Mouse (Mus musculus) hindbrain, postnatal 0 days (tissue): ENCODE results near the gene Plxnb1. TPM values are rescaled to one million over a fixed set of nuclear protein-coding genes. Genes with fewer than 3 reads are reported as not detected.

Experiments used
- ATAC-seq: fragments of 200-750 bp; cut with Nextera tagmentation; 2 replicates; pipeline ENCODE4 v1.8.0; 2017; ENCODE audit warnings: mild to moderate bottlenecking, moderate TSS enrichment, moderate library complexity
- DNase-seq: peaks from one replicate; pipeline ENCODE4 v3.0.0-alpha.2; 2015; ENCODE audit warnings: low spot score
- H3K27ac ChIP-seq: fragments of 300-500 bp; sonication (generic); 2 replicates; pipeline ENCODE4 v1.5.1; 2014; ENCODE audit warnings: mild to moderate bottlenecking
- H3K27me3 ChIP-seq: fragments of 300-500 bp; sonication (generic); 2 replicates; pipeline ENCODE4 v1.6.1; 2014; ENCODE audit warnings: low read length, mixed read lengths; ENCODE audit not compliant: insufficient read depth
- H3K36me3 ChIP-seq: fragments of 300-500 bp; sonication (generic); 2 replicates; pipeline ENCODE4 v1.6.1; 2014; ENCODE audit warnings: low read length, mixed read lengths; ENCODE audit not compliant: insufficient read depth
- H3K4me1 ChIP-seq: fragments of 300-500 bp; sonication (generic); 2 replicates; pipeline ENCODE4 v1.6.1; 2014; ENCODE audit warnings: antibody characterized with exemption, low read length, mixed read lengths; ENCODE audit not compliant: insufficient read depth
- H3K4me2 ChIP-seq: fragments of 300-500 bp; sonication (generic); 2 replicates; pipeline ENCODE4 v1.6.1; 2014; ENCODE audit warnings: low read depth, mild to moderate bottlenecking, low read length, moderate library complexity, mixed read lengths
- H3K4me3 ChIP-seq: fragments of 300-500 bp; sonication (generic); 2 replicates; pipeline ENCODE4 v1.5.1; 2014; ENCODE audit warnings: low read length
- H3K9ac ChIP-seq: fragments of 300-500 bp; sonication (generic); replicated peaks from 2 replicates; pipeline ENCODE4 v1.6.1; 2014; ENCODE audit warnings: mild to moderate bottlenecking, low read length, moderate library complexity, mixed read lengths
- H3K9me3 ChIP-seq: fragments of 300-500 bp; sonication (generic); 2 replicates; pipeline ENCODE4 v1.6.1; 2016; ENCODE audit warnings: low read length, mixed read lengths
- CTCF ChIP-seq: IDR thresholded peaks from 2 replicates; pipeline ENCODE4 v1.5.1; 2016; ENCODE audit warnings: antibody characterized with exemption, control low read depth, low read depth
- WGBS: fragments of 180-500 bp; shearing (Covaris S2); extraction: QIAGEN DNeasy Blood & Tissue Kit; methylation state at CpG from one replicate; pipeline ENCODE4 v1.1.7; 2014; 5-methylcytosine and 5-hydroxymethylcytosine counted together
- polyA plus RNA-seq: library from polyadenylated mRNA; unstranded; fragments of >200 nt; fragmentation: Nextera tagmentation; extraction: Ambion mirVana; gene quantifications from 2 replicates; pipeline ENCODE4 v1.2.1, GENCODE M21; 2015
- total RNA-seq: library from RNA; depleted of rRNA; stranded (reverse); fragments of >200 nt; gene quantifications from 2 replicates; pipeline ENCODE4 v1.2.3, GENCODE M21; 2014

Gene Plxnb1
- total and polyA plus RNA-seq, 2 experiments from 2014 or later: 11.2 to 82.3 TPM

- no peaks in the 10 kb centered on the region for H3K9me3 ChIP-seq
- H3K36me3 ChIP-seq: peaks cover 97% of the 10 kb centered on the region
- no peak overlapping the region for H3K27ac ChIP-seq
- no peaks in the 10 kb centered on the region for H3K4me1 ChIP-seq
- no peak overlapping the region for H3K4me2 ChIP-seq
- H3K27me3 ChIP-seq: no peaks in the 10 kb centered on the region
- TF ChIP-seq CTCF: no peak
- DNase-seq (no peak), ATAC-seq (no peak)
- 95% methylated on average over 11 of the region's 11 CpGs for WGBS
- no peak overlapping the region for H3K4me3 ChIP-seq
- no peak overlapping the region for H3K9ac ChIP-seq
These were observed 19.1 kb downstream of the Plxnb1 start for GRCm38 (mm10) chr9:109114276-109114675.

DNA sequence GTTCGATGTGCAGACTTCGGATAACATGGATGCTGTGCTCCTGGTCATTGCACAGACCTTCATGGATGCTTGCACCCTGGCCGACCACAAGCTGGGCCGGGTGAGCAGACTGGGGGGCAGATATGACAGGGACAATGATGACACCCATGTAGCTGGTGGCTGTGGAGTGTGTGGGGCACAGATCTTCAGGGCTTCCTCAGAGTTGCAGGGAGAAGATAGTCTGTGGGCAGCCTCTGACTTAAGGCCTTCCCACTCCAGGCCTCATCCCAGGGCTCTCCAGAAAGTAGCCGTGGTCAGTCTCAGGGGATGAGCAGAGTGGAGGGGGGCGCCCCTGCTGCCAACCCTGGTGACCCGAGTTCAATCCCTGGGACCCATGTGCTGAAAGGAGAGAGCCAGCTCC lies 19.7 kb downstream of the Plxnb1 start:
- H3K4me3 ChIP-seq: no peak overlapping the region
- no peaks in the 10 kb centered on the region for H3K9me3 ChIP-seq
- peaks cover 91% of the 10 kb centered on the region for H3K36me3 ChIP-seq
- ATAC-seq (no peak), DNase-seq (no peak)
- no peaks in the 10 kb centered on the region for H3K27me3 ChIP-seq
- no peaks in the 10 kb centered on the region for H3K4me1 ChIP-seq
- H3K9ac ChIP-seq: no peak overlapping the region
- H3K4me2 ChIP-seq: no peak overlapping the region
- H3K27ac ChIP-seq: no peak overlapping the region
- 92% methylated on average over 7 of the region's 7 CpGs for whole genome bisulfite sequencing
- TF ChIP-seq CTCF: no peak

GRCm38 (mm10) chr9:109116205-109116604 lies 21.0 kb downstream of the Plxnb1 start:
- H3K36me3 ChIP-seq: peaks cover 78% of the 10 kb centered on the region
- TF ChIP-seq CTCF: no peak
- no peak overlapping the region for H3K4me2 ChIP-seq
- H3K9ac ChIP-seq: no peak overlapping the region
- H3K4me3 ChIP-seq: no peak overlapping the region
- no peaks in the 10 kb centered on the region for H3K27me3 ChIP-seq
- no peak overlapping the region for H3K27ac ChIP-seq
- H3K4me1 ChIP-seq: no peaks in the 10 kb centered on the region
- WGBS: 95% methylated on average over 10 of the region's 10 CpGs
- ATAC-seq (no peak), DNase-seq (no peak)
- no peaks in the 10 kb centered on the region for H3K9me3 ChIP-seq

DNA sequence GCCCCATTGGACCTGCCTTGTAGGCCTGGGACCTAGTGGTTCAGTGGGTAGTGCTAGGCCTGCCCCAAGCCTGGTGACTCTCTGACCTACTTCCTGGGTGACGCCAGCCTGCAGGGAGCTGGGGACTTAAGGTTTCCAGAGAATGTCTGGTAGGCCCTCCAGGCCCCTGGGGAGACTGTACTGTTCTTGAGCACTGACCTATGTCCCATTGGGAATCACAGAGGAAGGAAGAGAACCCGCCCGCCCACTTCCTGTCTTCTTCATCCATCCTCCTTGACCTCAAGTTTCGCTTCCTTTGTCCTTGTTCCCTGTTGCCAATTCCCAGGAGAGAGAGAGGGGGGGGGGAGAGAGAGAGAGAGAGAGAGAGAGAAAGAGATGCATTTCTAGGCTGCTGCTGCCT lies 22.9 kb downstream of the Plxnb1 start:
- Histone ChIP-seq H3K36me3 (peaks cover 60% of the 10 kb centered on the region), H3K27me3 (no peaks in the 10 kb centered on the region), H3K4me3 (no peak overlapping the region), H3K4me2 (no peak overlapping the region), H3K4me1 (no peaks in the 10 kb centered on the region), H3K27ac (no peak overlapping the region), H3K9ac (no peak overlapping the region), H3K9me3 (no peaks in the 10 kb centered on the region)
- TF ChIP-seq CTCF: no peak
- ATAC-seq: no peak
- no peak for DNase-seq
- WGBS: 77% methylated on average over 4 of the region's 4 CpGs

GRCm38 (mm10) chr9:109119571-109119970 lies 24.4 kb downstream of the Plxnb1 start:
- no peak for DNase-seq

GRCm38 (mm10) chr9:109120956-109121355 lies 25.8 kb downstream of the Plxnb1 start:
- Histone ChIP-seq H3K9ac (no peak overlapping the region), H3K4me1 (no peaks in the 10 kb centered on the region), H3K4me3 (no peak overlapping the region), H3K9me3 (no peaks in the 10 kb centered on the region), H3K27me3 (no peaks in the 10 kb centered on the region), H3K4me2 (no peak overlapping the region), H3K27ac (no peak overlapping the region), H3K36me3 (peaks cover 32% of the 10 kb centered on the region; the same call in 1 of the 2 replicates)
- DNase-seq (no peak), ATAC-seq (no peak)
- TF ChIP-seq CTCF: no peak
- 92% methylated on average over 6 of the region's 6 CpGs for WGBS

More at GRCm38 (mm10) chr9:109119571-109119970, 24.4 kb downstream of the Plxnb1 start:
- Histone ChIP-seq H3K4me1 (no peaks in the 10 kb centered on the region), H3K9ac (no peak overlapping the region), H3K27me3 (no peaks in the 10 kb centered on the region), H3K27ac (no peak overlapping the region), H3K4me2 (no peak overlapping the region), H3K9me3 (no peaks in the 10 kb centered on the region), H3K4me3 (no peak overlapping the region), H3K36me3 (peaks cover 46% of the 10 kb centered on the region)
- no peak for ATAC-seq
- WGBS: 87% methylated on average over 9 of the region's 9 CpGs
- no peak for TF ChIP-seq CTCF

- H3K9ac ChIP-seq: no peak overlapping the region
- ATAC-seq (peak; percentile 15; the same call in 1 of the 2 replicates), DNase-seq (peak; percentile 66)
- H3K4me1 ChIP-seq: no peaks in the 10 kb centered on the region
- no peaks in the 10 kb centered on the region for H3K27me3 ChIP-seq
- TF ChIP-seq CTCF: peak; percentile 75
- 46% methylated on average over 2 of the region's 2 CpGs for WGBS
- no peaks in the 10 kb centered on the region for H3K9me3 ChIP-seq
- H3K4me3 ChIP-seq: no peak overlapping the region
- H3K27ac ChIP-seq: no peak overlapping the region
- peaks cover 16% of the 10 kb centered on the region; the same call in 1 of the 2 replicates for H3K36me3 ChIP-seq
- H3K4me2 ChIP-seq: no peak overlapping the region
These were observed 27.4 kb downstream of the Plxnb1 start for GRCm38 (mm10) chr9:109122553-109123085.
